Mouse (Mus musculus) E14TG2a.4 (cell line): ENCODE data around the gene Mcoln2.

ENCODE experiments used
- CTCF ChIP-seq: conservative IDR thresholded peaks from 2 replicates; pipeline ENCODE4 v1.5.1; 2014; ENCODE audit warnings: low read length
- NANOG ChIP-seq: IDR thresholded peaks from 2 replicates; pipeline ENCODE4 v1.6.1; 2014; ENCODE audit warnings: borderline replicate concordance, low read length, mixed read lengths
- POU5F1 ChIP-seq: IDR thresholded peaks from 2 replicates; pipeline ENCODE4 v1.6.1; 2014; ENCODE audit warnings: low read length, borderline replicate concordance

DNA sequence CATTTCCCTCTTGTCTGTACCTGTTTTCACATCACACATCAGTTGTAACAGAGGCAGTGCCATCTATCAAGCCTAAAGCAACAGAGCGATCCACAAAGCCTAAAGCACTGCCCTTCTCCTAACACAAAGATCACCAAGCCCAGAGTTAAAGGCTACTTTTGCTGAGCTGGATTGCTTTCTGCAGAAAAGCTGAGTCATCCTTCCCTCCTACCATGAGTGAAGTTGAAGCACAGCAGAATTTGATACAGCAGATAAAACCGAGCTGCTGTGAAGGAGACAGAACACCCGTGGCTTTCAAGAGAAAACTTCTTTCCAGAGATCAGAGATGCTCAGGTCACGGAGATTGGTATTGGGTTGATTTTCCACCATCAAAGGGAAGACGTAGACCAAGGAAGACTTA lies 3.5 kb upstream of the Mcoln2 start:
- no peak for TF ChIP-seq NANOG
- TF ChIP-seq CTCF: no peak
- TF ChIP-seq POU5F1: no peak
